Mouse (Mus musculus): ENCODE results near the gene Dusp2. TPM values are rescaled to one million over a fixed set of nuclear protein-coding genes. Genes with fewer than 3 reads are reported as not detected.

Gene Dusp2
- total and polyA plus RNA-seq, 2 experiments from 2014 or later: 10.8 to 23.0 TPM

DNA sequence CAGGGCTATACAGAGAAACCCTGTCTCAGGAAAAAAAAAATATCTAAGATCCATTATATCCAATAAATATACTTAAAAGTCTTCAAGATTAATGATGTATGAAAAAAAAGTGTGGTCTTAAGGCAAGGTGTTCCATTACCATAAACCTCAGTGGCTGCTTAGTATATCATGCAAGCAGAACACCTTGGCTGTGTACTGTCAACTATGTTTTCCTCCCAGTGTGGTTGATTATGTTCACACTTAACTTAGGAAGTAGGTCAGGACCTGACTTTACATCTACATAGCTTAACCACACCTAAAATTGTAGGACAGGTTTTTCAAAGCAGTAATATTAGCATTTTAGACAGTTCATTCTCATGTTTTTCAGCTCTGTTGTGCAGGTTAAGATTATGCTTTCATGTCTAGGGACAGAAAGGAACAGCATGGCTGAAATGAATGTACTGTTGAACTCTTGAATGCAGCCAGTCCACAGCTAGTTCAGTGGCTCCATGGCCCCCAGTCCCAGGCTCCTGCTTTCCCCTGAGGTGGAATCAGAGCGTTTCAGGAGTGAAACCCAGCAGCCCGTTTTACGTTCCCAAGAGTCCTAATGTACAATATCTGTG lies 31.2 kb upstream of the Dusp2 start:
- Histone ChIP-seq H3K27me3 (ENCODE audit: insufficient read depth, low read length) (no peaks in the 10 kb centered on the region), H3K36me3 (ENCODE audit: insufficient read depth, low read length) (peaks cover 13% of the 10 kb centered on the region; the same call in 1 of the 2 replicates), H3K9ac (replicated peaks; ENCODE audit: low read length, poor library complexity, severe bottlenecking) (no peak overlapping the region), H3K4me1 (ENCODE audit: insufficient read depth, low read length) (no peaks in the 10 kb centered on the region), H3K9me3 (ENCODE audit: low read length) (no peaks in the 10 kb centered on the region), H3K4me3 (ENCODE audit: low read depth, low read length) (no peak overlapping the region), H3K27ac (ENCODE audit: low read depth, low read length) (no peak overlapping the region), H3K4me2 (ENCODE audit: low read depth, low read length, poor library complexity, severe bottlenecking) (no peak overlapping the region)
- TF ChIP-seq CTCF (IDR thresholded peaks at IDR 0.05): no peak
- no peak for DNase-seq (ENCODE audit: low spot score)
- ATAC-seq (ENCODE audit: low FRiP score): no peak
- WGBS: 90% methylated on average over 3 of the region's 3 CpGs

GRCm38 (mm10) chr2:127306123-127306522 lies 29.8 kb upstream of the Dusp2 start:
- Histone ChIP-seq H3K4me3 (ENCODE audit: low read depth, low read length) (no peak overlapping the region), H3K4me2 (ENCODE audit: low read depth, low read length, poor library complexity, severe bottlenecking) (no peak overlapping the region), H3K27ac (ENCODE audit: low read depth, low read length) (no peak overlapping the region), H3K36me3 (ENCODE audit: insufficient read depth, low read length) (peaks cover 5% of the 10 kb centered on the region; the same call in 1 of the 2 replicates), H3K9me3 (ENCODE audit: low read length) (no peaks in the 10 kb centered on the region), H3K4me1 (ENCODE audit: insufficient read depth, low read length) (no peaks in the 10 kb centered on the region), H3K27me3 (ENCODE audit: insufficient read depth, low read length) (no peaks in the 10 kb centered on the region), H3K9ac (replicated peaks; ENCODE audit: low read length, poor library complexity, severe bottlenecking) (no peak overlapping the region)
- peak; percentile 40 for TF ChIP-seq CTCF (IDR thresholded peaks at IDR 0.05)
- no peak for DNase-seq (ENCODE audit: low spot score)
- no peak for ATAC-seq (ENCODE audit: low FRiP score)

- no peak for TF ChIP-seq CTCF (IDR thresholded peaks at IDR 0.05)
- DNase-seq (ENCODE audit: low spot score): no peak
- Histone ChIP-seq H3K9me3 (ENCODE audit: low read length) (no peaks in the 10 kb centered on the region), H3K27ac (ENCODE audit: low read depth, low read length) (no peak overlapping the region), H3K4me1 (ENCODE audit: insufficient read depth, low read length) (no peaks in the 10 kb centered on the region), H3K36me3 (ENCODE audit: insufficient read depth, low read length) (no peaks in the 10 kb centered on the region), H3K4me3 (ENCODE audit: low read depth, low read length) (no peak overlapping the region), H3K27me3 (ENCODE audit: insufficient read depth, low read length) (no peaks in the 10 kb centered on the region), H3K4me2 (ENCODE audit: low read depth, low read length, poor library complexity, severe bottlenecking) (no peak overlapping the region), H3K9ac (replicated peaks; ENCODE audit: low read length, poor library complexity, severe bottlenecking) (no peak overlapping the region)
- 57% methylated on average over 3 of the region's 3 CpGs for WGBS
- no peak for ATAC-seq (ENCODE audit: low FRiP score)
Observed at GRCm38 (mm10) chr2:127307179-127307578, 28.8 kb upstream of the Dusp2 start.

GRCm38 (mm10) chr2:127308660-127309059 lies 27.3 kb upstream of the Dusp2 start:
- DNase-seq (ENCODE audit: low spot score): peak; percentile 10

GRCm38 (mm10) chr2:127310246-127310645 lies 25.7 kb upstream of the Dusp2 start:
- no peak overlapping the region for H3K27ac ChIP-seq (ENCODE audit: low read depth, low read length)
- H3K4me2 ChIP-seq (ENCODE audit: low read depth, low read length, poor library complexity, severe bottlenecking): no peak overlapping the region
- no peak for DNase-seq (ENCODE audit: low spot score)
- H3K9me3 ChIP-seq (ENCODE audit: low read length): no peaks in the 10 kb centered on the region
- no peaks in the 10 kb centered on the region for H3K36me3 ChIP-seq (ENCODE audit: insufficient read depth, low read length)
- no peak for ATAC-seq (ENCODE audit: low FRiP score)
- H3K4me1 ChIP-seq (ENCODE audit: insufficient read depth, low read length): no peaks in the 10 kb centered on the region
- 61% methylated on average over 2 of the region's 2 CpGs for WGBS
- H3K27me3 ChIP-seq (ENCODE audit: insufficient read depth, low read length): no peaks in the 10 kb centered on the region
- H3K4me3 ChIP-seq (ENCODE audit: low read depth, low read length): no peak overlapping the region
- no peak for TF ChIP-seq CTCF (IDR thresholded peaks at IDR 0.05)
- no peak overlapping the region for H3K9ac ChIP-seq (replicated peaks; ENCODE audit: low read length, poor library complexity, severe bottlenecking)

More at GRCm38 (mm10) chr2:127308660-127309059, 27.3 kb upstream of the Dusp2 start:
- Histone ChIP-seq H3K9me3 (ENCODE audit: low read length) (no peaks in the 10 kb centered on the region), H3K9ac (replicated peaks; ENCODE audit: low read length, poor library complexity, severe bottlenecking) (no peak overlapping the region), H3K4me3 (ENCODE audit: low read depth, low read length) (no peak overlapping the region), H3K4me2 (ENCODE audit: low read depth, low read length, poor library complexity, severe bottlenecking) (no peak overlapping the region), H3K27me3 (ENCODE audit: insufficient read depth, low read length) (no peaks in the 10 kb centered on the region), H3K27ac (ENCODE audit: low read depth, low read length) (no peak overlapping the region), H3K4me1 (ENCODE audit: insufficient read depth, low read length) (no peaks in the 10 kb centered on the region), H3K36me3 (ENCODE audit: insufficient read depth, low read length) (no peaks in the 10 kb centered on the region)
- 94% methylated on average over 2 of the region's 2 CpGs for WGBS
- ATAC-seq (ENCODE audit: low FRiP score): no peak
- TF ChIP-seq CTCF (IDR thresholded peaks at IDR 0.05): peak; percentile 59

DNA sequence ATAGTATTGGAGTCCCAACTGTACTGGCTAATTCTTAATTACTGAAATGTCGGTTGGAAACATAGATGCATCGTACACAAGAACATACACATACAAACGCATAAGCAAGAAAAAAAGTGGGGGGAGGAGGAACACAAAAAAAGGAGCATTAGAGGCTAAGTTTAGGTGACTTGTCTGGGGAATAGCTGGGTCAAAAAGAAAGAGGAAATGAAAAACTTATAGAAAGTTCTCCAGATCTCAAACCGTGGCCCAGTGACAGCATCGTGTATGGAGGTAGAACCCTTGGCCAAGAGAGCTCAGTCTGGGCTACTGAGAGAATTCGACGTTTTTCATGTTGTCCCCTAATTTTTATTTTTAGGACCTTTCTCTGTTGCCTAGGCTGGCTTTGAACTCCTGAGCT lies 25.3 kb upstream of the Dusp2 start:
- no peak overlapping the region for H3K9ac ChIP-seq (replicated peaks; ENCODE audit: low read length, poor library complexity, severe bottlenecking)
- H3K9me3 ChIP-seq (ENCODE audit: low read length): no peaks in the 10 kb centered on the region
- no peak overlapping the region for H3K4me3 ChIP-seq (ENCODE audit: low read depth, low read length)
- H3K36me3 ChIP-seq (ENCODE audit: insufficient read depth, low read length): no peaks in the 10 kb centered on the region
- DNase-seq (ENCODE audit: low spot score) (no peak), ATAC-seq (ENCODE audit: low FRiP score) (no peak)
- WGBS: 92% methylated on average over 7 of the region's 7 CpGs
- no peak for TF ChIP-seq CTCF (IDR thresholded peaks at IDR 0.05)
- no peaks in the 10 kb centered on the region for H3K27me3 ChIP-seq (ENCODE audit: insufficient read depth, low read length)
- no peaks in the 10 kb centered on the region for H3K4me1 ChIP-seq (ENCODE audit: insufficient read depth, low read length)
- no peak overlapping the region for H3K27ac ChIP-seq (ENCODE audit: low read depth, low read length)
- H3K4me2 ChIP-seq (ENCODE audit: low read depth, low read length, poor library complexity, severe bottlenecking): no peak overlapping the region

All from midbrain, postnatal 0 days (tissue).